In genomic region chr11:102835549-102835948, GRCm38 (mm10) we compare ENCODE assay signal across 17 mouse cellular contexts. TPM values are rescaled to one million over a fixed set of nuclear protein-coding genes. Genes with fewer than 3 reads are reported as not detected.
DNase-seq lines count a peak whose midpoint lies in the region; TF ChIP-seq lines count a peak whose summit lies in the region.
"Had no signal": no experiment of that assay in that cellular context is flagged by ENCODE, and none has a peak within 500 bp of the region (broad histone marks: within the 10 kb centered on the region; RNA-seq: fewer than 3 reads in every experiment).

Higd1b (plus strand) TSS chr11:102835849.

- intact Hi-C loops in heart, postnatal 10 days (cut with DNase I): no loop called here

- H3K4me1 ChIP-seq in heart, embryonic 10.5 days: peaks cover 8% of the 10 kb centered on the region; the same call in 1 of the 2 replicates
- no peaks in the 10 kb centered on the region for H3K4me1 ChIP-seq in lung, adult 2 months (ENCODE audit: control insufficient read depth, insufficient read depth, low read length)
- peaks cover 0 to 3% of the 10 kb centered on the region in 2 experiments; a peak in 1 of 4 replicates for H3K4me1 ChIP-seq in MEL (ENCODE audit: control insufficient read depth in 1 of 2, insufficient read depth in 2 of 2, low read length in 2 of 2)
- H3K4me1 ChIP-seq in cortical plate, adult 2 months (ENCODE audit: control insufficient read depth, insufficient read depth, low read length): no peaks in the 10 kb centered on the region
- H3K4me1 ChIP-seq: midbrain, embryonic 12.5 days; neural tube, embryonic 12.5 days had no signal

- H3K79me2 ChIP-seq in MEL (ENCODE audit: control insufficient read depth, insufficient read depth, low read length, poor library complexity): no peaks in the 10 kb centered on the region

- no peaks in the 10 kb centered on the region for H3K9me3 ChIP-seq in heart, embryonic 10.5 days
- no peaks in the 10 kb centered on the region for H3K9me3 ChIP-seq in MEL (replicated peaks; ENCODE audit: insufficient read depth, low read length)
- H3K9me3 ChIP-seq: midbrain, embryonic 12.5 days; neural tube, embryonic 12.5 days had no signal

- no peak for TF ChIP-seq EP300 in MEL (IDR thresholded peaks at IDR 0.05; ENCODE audit: low read depth in 1 of 2, low read length in 2 of 2)

- H3K9ac ChIP-seq in MEL (ENCODE audit: control insufficient read depth, low read depth, low read length, poor library complexity, severe bottlenecking): no peak within 1 kb of the TSS
- H3K9ac ChIP-seq: midbrain, embryonic 12.5 days; neural tube, embryonic 12.5 days had no signal

- H3K4me3 ChIP-seq in heart, embryonic 10.5 days: no peak within 1 kb of the TSS
- H3K4me3 ChIP-seq in lung, adult 2 months (replicated peaks; ENCODE audit: extremely low read depth, low read depth, low read length): peak within 1 kb of the TSS; percentile 27
- no peak within 1 kb of the TSS for H3K4me3 ChIP-seq in MEL (ENCODE audit: control insufficient read depth in 1 of 2, insufficient read depth in 1 of 2, low read depth in 2 of 2, low read length in 2 of 2)
- no peak within 1 kb of the TSS for H3K4me3 ChIP-seq in cortical plate, adult 2 months (ENCODE audit: insufficient read depth, low read length)
- H3K4me3 ChIP-seq: midbrain, embryonic 12.5 days; neural tube, embryonic 12.5 days had no signal

- no peak for DNase-seq in heart, postnatal 10 days
- DNase-seq in heart, embryonic 10.5 days (ENCODE audit: low spot score): no peak
- DNase-seq in lung, adult 2 months: no peak
- DNase-seq in lung, adult 18-20 months: no peak
- no peak for DNase-seq in MEL (ENCODE audit: low read depth, low spot score)
- no peak for DNase-seq in adrenal gland, adult (ENCODE audit: inconsistent age in 2 of 2, low spot score in 1 of 2)
- DNase-seq: adrenal gland, postnatal 36 days; cerebellum, postnatal 10 days; kidney, adult 9 months; layer of hippocampus, postnatal 36 days; right cerebral cortex, postnatal 4 days; thymus, adult 18-20 months had no signal

- no peak for TF ChIP-seq POLR2A in lung, adult 2 months (IDR thresholded peaks at IDR 0.05; ENCODE audit: borderline replicate concordance, extremely low read depth, low read depth, low read length)
- no peak for TF ChIP-seq POLR2A in MEL (IDR thresholded peaks at IDR 0.05; ENCODE audit: control insufficient read depth in 1 of 2, insufficient read depth in 1 of 2, low read depth in 1 of 2, low read length in 2 of 2, poor library complexity in 1 of 2)
- no peak for TF ChIP-seq POLR2A in cortical plate, adult 2 months (IDR thresholded peaks at IDR 0.05; ENCODE audit: extremely low read depth, insufficient read depth, low read length)

- TF ChIP-seq RAD21 in MEL (IDR thresholded peaks at IDR 0.05; ENCODE audit: low read depth, low read length): no peak

- TF ChIP-seq CTCF in lung, adult 2 months (IDR thresholded peaks at IDR 0.05; ENCODE audit: insufficient read depth, low read length): no peak
- TF ChIP-seq CTCF in MEL (IDR thresholded peaks at IDR 0.05 in 2 of 3, conservative IDR thresholded peaks at IDR 0.05 in 1 of 3; ENCODE audit: control insufficient read depth in 1 of 3, insufficient read depth in 1 of 3, low read depth in 2 of 3, low read length in 3 of 3, poor library complexity in 1 of 3, severe bottlenecking in 1 of 3): no peak
- TF ChIP-seq CTCF in cortical plate, adult 2 months (IDR thresholded peaks at IDR 0.05; ENCODE audit: extremely low read depth, insufficient read depth, low read length): no peak

- H3K27me3 ChIP-seq in heart, embryonic 10.5 days (ENCODE audit: insufficient read depth, poor library complexity, severe bottlenecking): no peaks in the 10 kb centered on the region
- 0 out of 4 replicates have a peak, but pooled peaks cover 0 to 2% of the 10 kb centered on the region in 2 experiments for H3K27me3 ChIP-seq in MEL (ENCODE audit: control insufficient read depth in 1 of 2, insufficient read depth in 2 of 2, low read length in 2 of 2)
- H3K27me3 ChIP-seq: midbrain, embryonic 12.5 days; neural tube, embryonic 12.5 days had no signal

- peaks cover 44% of the 10 kb centered on the region for H3K36me3 ChIP-seq in heart, embryonic 10.5 days
- H3K36me3 ChIP-seq in MEL (ENCODE audit: control insufficient read depth in 1 of 2, insufficient read depth in 2 of 2, low read length in 2 of 2): no peaks in the 10 kb centered on the region; a peak in 1 of 4 replicates

- H3K27ac ChIP-seq in heart, embryonic 10.5 days: no peak within 1 kb of the TSS
- H3K27ac ChIP-seq in MEL (ENCODE audit: control insufficient read depth, low read depth, low read length): no peak within 1 kb of the TSS
- H3K27ac ChIP-seq in cortical plate, adult 2 months (ENCODE audit: insufficient read depth, low read length): no peak within 1 kb of the TSS
- H3K27ac ChIP-seq: midbrain, embryonic 12.5 days; neural tube, embryonic 12.5 days had no signal

- 79% methylated on average over 4 of the region's 4 CpGs for WGBS in heart, embryonic 10.5 days
- WGBS in lung, adult 2 months: 63% methylated on average over 4 of the region's 4 CpGs

TF ChIP-seq in MEL, 35 proteins besides CTCF, POLR2A, EP300 and RAD21:
- TF ChIP-seq POLR2AphosphoS2 (IDR thresholded peaks at IDR 0.05; ENCODE audit: low read length) (0 out of 2 replicates have a peak, but pooled peaks have one; percentile 20), GATA1 (IDR thresholded peaks at IDR 0.05; ENCODE audit: low read depth, low read length) (no peak)
TF ChIP-seq in MEL: peak in this region for 1.

RNA-seq across cellular contexts. Expression of gene Higd1b, which starts in this region (rescaled TPM):
- 10 to 100 TPM; 19.0 to 23.1 TPM for total RNA-seq in heart, postnatal 10 days (2021)
- not detected in 2 replicates for polyA plus RNA-seq in heart, embryonic 10.5 days (2016; fragmentation: Nextera tagmentation; extraction: Ambion mirVana)
- polyA plus RNA-seq in lung, adult 2 months (2012; rRNA removed): 52.5 and 72.6 TPM in 2 replicates
- not detected in 2 replicates for total RNA-seq in MEL (2012; rRNA removed)
- not detected for polyA plus RNA-seq in MEL (2012; ENCODE audit: insufficient read depth in 1 of 2, insufficient read length in 2 of 2, low read depth in 1 of 2, low replicate concordance in 2 of 2, missing spikeins in 1 of 2)
- polyA plus RNA-seq in cortical plate, adult 2 months (2012; rRNA removed): 11.5 and 12.3 TPM in 2 replicates
- total RNA-seq: liver, adult 2 months had no signal
- polyA plus RNA-seq: CD4-positive, CD25-positive, alpha-beta regulatory T cell, adult 4 months; liver, adult 2 months; midbrain, embryonic 12.5 days; neural tube, embryonic 12.5 days had no signal

Comparison
In these comparisons a context has a peak if more than half of its experiments do, and no peak if none do; other contexts are left out.
1. RNA of gene Higd1b (total RNA-seq): 19.0 to 23.1 TPM in heart, postnatal 10 days; not detected in MEL; every median in the first group is over 10 times any median in the second.
2. RNA of gene Higd1b (polyA plus RNA-seq): 52.5 to 72.6 TPM in lung, adult 2 months and 11.5 to 12.3 TPM in cortical plate, adult 2 months; not detected in heart, embryonic 10.5 days and not detected in MEL; every median in the first group is over 10 times any median in the second.